Mouse (Mus musculus) embryo, embryonic 9.5 days (tissue): Measurements from ENCODE around the gene Usp53.
A peak's percentile ranks its signal among the peaks of the same experiment; 100 is the strongest.
"Not testable (repeated sequence)": the region's sequence is repeated elsewhere in the genome, so short reads cannot be mapped to it uniquely, and the experiment has no call there.

Experiments
- DNase-seq: peaks from one replicate; pipeline ENCODE4 v3.0.0-alpha.2; 2017; ENCODE audit errors: extremely low spot score

Usp53 gene

DNA sequence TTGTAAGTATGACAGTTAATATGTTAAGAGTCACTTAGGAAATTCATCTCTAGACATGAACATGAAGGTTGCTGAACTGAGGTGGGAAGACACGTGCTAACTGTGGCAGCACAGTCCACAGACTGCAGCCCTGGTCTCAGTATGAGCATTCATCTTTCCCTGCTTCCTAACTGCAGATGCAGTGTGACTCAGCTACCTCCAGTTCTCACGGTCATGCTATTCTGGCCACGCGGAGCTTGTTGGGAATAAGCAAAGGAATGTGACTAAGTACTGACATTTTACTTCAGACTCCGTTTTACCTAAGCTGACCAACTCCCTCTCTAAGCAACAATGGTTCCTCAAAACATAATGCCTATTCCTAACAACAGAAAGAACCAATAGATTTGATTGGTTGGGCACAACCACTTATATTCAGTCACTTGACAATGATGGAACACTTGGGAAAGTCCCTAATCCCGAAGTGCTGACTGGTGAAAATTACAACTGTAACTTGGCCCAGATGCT lies 40.9 kb downstream of the Usp53 start:
- DNase-seq = no peak

GRCm38 (mm10) chr3:122939215-122939614 lies 45.1 kb downstream of the Usp53 start:
- no peak for DNase-seq

- not testable (repeated sequence) for DNase-seq
These were observed 47.1 kb downstream of the Usp53 start for GRCm38 (mm10) chr3:122937176-122937575.

- DNase-seq = no peak
These were observed 51.8 kb downstream of the Usp53 start for GRCm38 (mm10) chr3:122932466-122932865.

DNA sequence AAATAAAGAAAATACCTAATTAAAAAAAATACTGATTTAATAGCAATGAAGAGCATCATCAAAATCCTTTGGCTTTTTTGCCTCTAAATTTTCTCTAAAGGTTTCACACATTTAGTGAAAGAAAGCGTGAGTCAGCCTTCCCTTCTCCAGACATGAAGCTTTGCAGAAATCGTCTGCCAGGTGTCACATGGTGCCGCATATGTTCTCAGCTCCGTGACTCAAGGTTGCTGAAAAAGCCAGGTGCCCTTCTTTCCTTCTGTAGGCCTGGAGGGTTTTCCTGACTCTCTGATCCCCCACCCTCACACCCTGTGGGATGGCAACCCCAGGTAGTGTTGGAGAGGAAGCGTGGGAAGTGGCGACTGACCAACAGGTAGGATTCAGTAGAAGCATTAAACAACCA lies 54.6 kb downstream of the Usp53 start:
- no peak for DNase-seq

DNA sequence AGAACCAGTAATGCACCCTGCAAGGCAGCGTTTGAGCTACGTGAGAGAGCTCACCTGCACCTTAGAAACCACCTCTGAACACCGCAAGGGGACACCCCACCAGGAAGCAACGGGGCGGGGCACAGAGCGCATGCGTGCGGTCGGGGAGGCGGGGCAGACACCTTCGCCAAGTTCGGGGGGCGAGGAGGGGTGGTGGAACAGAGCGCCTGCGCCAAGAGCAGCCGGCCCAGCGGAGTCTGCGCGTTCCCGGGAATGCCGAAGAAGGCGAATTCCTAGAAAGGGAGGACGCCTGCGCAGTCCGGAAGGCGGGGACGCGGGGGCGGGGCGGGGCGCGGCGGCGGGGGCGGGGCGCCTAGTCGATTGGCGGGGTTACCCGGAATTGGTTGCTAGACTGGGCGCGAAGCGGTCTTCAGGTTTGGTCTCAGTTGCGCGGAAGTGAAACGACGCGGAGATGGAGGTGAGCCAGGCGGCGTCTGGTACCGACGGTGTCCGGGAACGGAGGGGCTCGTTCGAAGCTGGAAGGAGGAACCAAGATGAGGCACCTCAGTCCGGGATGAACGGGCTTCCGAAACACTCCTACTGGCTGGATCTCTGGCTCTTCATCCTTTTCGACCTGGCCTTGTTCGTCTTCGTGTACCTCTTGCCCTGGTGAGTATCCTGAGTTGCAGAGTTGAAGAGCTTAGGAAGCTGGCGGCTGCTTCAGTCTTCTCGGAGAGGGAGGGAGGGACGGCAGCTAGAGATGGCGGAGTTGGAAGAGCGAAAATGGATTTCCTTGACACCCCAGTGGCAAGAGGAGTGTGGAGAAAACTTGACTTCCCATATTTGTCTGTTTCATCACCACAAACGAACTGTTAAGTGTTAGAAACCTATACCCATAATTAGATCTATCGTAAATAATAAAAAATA lies 60.0 kb downstream of the Usp53 start, which contains the start of gene 1810037I17Rik:
Gene 1810037I17Rik (plus strand): TSS at position 195 of the 906 bp plus-strand sequence.
- DNase-seq = peak; percentile 98

GRCm38 (mm10) chr3:122923147-122923546 lies 61.2 kb downstream of the Usp53 start:
- peak; percentile 7 for DNase-seq

DNA sequence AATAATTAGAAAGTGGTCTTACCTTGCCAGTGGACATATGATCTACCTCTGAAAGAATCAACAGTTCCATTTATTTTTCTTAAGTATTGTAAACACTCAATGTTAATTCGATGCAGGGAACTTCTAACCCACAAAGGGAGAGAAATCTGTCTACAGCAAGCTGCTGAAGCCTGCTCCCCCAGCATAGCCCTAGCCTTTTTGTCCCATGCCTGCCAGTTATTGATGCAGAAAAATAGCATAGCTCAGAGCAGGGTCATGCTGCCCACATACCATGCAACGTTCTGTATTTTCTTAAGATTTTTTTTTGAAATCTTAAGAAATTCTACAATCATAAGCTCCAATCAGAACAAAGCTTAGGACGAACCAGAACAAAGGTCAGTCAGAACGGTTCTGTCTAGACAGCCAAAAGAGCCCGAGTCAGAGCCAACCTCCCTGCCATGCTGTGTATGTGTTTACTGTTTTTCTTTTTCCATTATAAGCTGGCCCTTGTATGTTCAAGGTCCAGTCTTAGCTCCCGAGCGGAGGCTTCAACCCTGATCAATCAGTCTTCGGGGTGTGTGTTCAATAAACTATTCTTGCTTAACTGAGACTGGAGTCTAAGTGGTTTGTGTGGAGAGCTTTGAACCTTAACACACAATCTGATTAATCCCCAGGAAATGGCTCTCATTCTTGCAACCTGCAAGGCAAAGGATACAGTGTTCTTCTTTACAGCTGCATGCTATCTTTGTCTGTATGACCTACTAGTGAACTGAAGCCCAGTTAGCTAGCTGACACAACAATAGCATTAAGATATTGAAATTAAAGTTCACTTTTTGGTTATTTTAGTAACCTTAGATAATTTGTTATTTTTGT lies 62.4 kb downstream of the Usp53 start:
- DNase-seq = no peak

- no peak for DNase-seq
These were observed 63.5 kb downstream of the Usp53 start for GRCm38 (mm10) chr3:122920572-122921435.

GRCm38 (mm10) chr3:122919260-122919659 lies 65.0 kb downstream of the Usp53 start, which contains the start of gene Gm10959:
Gm10959 (minus strand) TSS chr3:122919360.
- DNase-seq = no peak

GRCm38 (mm10) chr3:122918672-122919071 lies 65.6 kb downstream of the Usp53 start:
- no peak for DNase-seq

GRCm38 (mm10) chr3:122916191-122916680 lies 68.1 kb downstream of the Usp53 start:
- DNase-seq = no peak

DNA sequence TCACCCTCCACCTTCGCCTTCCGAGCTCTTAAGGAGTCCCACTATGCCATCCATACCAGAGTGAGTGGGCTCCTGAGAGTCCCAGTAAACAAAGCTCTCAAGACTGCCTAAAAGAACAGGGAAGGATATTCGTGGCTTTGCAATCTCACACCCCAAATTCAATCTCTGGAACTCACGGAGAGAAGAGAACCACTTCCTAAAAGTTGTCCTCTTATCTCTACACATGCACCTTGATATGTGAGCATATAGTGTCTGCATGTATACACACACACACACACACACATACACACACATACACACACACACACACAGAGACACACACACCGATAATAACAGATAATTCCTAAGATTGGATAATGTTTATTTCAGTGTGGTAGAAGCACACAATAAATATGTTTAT lies 68.8 kb downstream of the Usp53 start:
- no peak for DNase-seq

GRCm38 (mm10) chr3:122907841-122908240 lies 76.5 kb downstream of the Usp53 start:
- no peak for DNase-seq

DNA sequence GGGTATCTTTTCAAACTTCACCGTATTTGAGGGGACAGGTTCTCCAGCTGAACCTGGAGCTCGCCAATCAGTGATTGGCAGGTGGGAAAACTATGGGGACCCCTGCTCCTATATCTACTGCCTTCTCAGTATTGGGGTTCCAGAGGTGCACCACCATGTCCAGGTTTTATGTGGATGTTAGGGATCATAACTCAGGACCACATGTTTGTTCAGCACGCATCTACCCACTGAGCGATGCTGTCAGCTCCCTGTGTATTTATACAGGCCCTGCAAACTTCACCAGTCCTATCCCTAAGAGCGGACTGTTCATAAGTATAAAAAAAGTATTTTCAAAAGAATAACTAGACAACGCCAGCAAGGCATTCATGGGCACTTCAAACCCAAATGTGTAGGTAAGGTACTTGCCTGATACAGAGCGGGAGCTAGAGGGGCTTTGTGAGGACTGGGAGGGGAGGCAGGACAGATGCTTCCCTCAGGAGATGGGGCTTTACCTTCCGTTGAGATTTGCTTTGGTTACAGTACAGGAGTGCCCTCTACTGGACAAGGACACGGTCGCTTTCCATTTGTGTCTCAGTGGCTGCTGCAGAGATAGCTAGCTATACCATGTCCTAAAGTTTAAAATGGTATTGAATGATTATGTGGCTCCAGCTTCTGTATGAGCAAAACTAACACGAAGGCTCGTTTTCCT lies 80.4 kb downstream of the Usp53 start:
- peak; percentile 63 for DNase-seq

GRCm38 (mm10) chr3:122898254-122898653 lies 86.1 kb downstream of the Usp53 start:
- DNase-seq = no peak

DNA sequence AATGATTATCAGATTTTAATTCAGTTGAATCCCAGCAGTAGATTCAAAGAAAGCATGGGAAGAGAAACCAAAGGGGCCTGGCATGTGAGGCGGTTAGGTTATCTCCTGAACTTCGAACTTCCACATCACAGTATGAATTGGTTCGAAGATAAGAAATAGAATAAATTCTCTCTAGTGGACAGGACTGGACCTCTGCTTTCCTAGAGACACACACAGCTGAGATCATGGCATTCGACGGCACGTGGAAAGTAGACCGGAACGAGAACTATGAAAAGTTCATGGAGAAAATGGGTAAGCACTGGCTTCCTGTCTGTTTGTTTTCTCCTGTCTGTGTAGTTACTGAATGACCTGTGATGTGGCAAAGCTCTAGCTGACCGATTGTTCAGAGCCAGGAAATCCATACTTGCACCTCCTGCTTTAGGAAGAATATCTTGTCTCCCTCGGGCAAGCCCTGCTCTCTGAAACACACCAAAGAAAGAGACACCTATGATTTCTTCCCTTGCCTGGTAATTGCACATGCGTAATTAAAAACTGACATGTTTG lies 89.0 kb downstream of the Usp53 start:
- no peak for DNase-seq

- no peak for DNase-seq
These were observed 89.5 kb downstream of the Usp53 start, which contains the start of gene Fabp2 for GRCm38 (mm10) chr3:122894772-122895171. Fabp2 (plus strand) TSS chr3:122895072.

DNA sequence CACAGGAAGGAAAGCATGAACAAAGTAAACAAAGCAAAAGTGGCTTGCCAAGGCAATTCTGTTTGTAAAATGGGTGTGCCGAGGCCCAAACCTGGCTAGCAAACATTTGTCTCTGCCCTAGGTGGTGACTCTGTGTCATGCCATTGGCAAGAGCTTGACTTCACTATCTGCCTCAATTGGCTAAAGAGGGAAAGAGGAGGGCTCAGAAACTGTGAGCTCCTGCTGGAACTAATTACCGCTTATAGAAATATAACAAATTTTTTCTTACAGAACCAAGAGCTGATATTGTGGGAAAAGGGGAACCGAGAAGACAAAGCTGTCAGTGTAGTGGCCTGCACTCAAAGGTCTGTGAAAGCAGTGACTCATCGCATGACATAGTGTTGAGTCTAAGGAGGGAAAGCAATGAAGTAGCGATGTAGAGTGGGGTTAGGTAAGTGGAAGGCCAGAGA lies 95.9 kb downstream of the Usp53 start:
- DNase-seq = no peak
